Mouse (Mus musculus) retina, adult 2 months (tissue): Measurements from ENCODE around the gene Serpine1.

Source experiments
- DNase-seq: peaks from one replicate; pipeline ENCODE4 v3.0.0-alpha.2; 2012; ENCODE audit warnings: low read depth, low spot score

Serpine1 gene

GRCm38 (mm10) chr5:137015913-137016312 lies 56.2 kb downstream of the Serpine1 start:
- DNase-seq, result no peak

- DNase-seq, result no peak
Measured at GRCm38 (mm10) chr5:137012401-137012950, 59.6 kb downstream of the Serpine1 start.
